Mouse (Mus musculus): ENCODE measurements at regions not wholly inside any gene's neighbourhood (a gene's known extent, or its start where the extent isn't known, plus 50 kb on each side); places are given as distances from the start of the nearest gene placed in this dataset.

DNA sequence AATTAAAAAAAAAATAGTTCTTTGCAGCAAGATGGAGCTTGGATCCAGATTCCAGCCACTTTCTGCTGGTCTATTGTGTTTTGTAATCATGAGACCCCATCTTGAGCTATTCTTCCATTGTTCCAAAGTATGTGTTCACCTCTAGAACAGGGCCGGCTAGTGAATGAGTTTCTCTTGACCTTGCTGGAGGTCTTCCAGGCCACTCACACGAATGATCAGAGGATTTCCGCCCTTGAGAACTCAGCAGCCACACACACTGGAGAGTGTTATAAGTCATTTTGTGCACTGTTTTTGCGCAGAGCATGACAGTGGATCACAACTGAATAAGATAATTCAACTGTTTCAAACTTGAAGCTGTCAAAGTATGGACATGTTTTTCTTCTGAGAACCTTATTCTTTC, 110.5 kb downstream of the Tbx4 start:
- Histone ChIP-seq H3K4me1 (peaks cover 10% of the 10 kb centered on the region), H3K4me3 (no peak overlapping the region), H3K9ac (no peak overlapping the region), H3K9me3 (no peaks in the 10 kb centered on the region), H3K36me3 (no peaks in the 10 kb centered on the region), H3K27me3 (0 out of 2 replicates have a peak, but pooled peaks cover 3% of the 10 kb centered on the region), H3K27ac (no peak overlapping the region), H3K4me2 (no peak overlapping the region)
- WGBS = 87% methylated on average over 4 of the region's 4 CpGs
- no peak for ATAC-seq (ENCODE audit: insufficient number of reproducible peaks, low FRiP score, low TSS enrichment, low read depth)

DNA sequence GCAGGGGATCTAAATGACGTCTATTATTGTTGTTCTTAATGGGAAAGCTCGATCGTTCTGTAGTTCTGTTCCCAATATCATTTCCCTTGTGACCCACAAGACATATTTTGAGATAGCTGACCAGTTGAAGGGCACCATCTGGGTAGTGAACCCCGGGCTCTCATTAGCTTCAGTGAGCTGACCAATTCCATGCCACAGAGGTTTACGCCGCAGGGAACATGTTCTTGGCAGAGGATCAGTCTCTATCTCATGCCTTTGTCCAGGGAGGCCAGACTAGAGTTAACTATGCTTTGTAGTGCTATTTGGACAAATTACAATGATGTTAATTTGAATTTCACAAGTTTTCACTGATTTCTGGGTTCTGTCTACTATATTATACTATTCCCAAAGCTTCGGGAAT, 117.1 kb downstream of the Tbx4 start:
- Histone ChIP-seq H3K27me3 (no peaks in the 10 kb centered on the region), H3K9ac (no peak overlapping the region), H3K4me2 (no peak overlapping the region), H3K36me3 (no peaks in the 10 kb centered on the region), H3K4me1 (no peaks in the 10 kb centered on the region), H3K27ac (no peak overlapping the region), H3K9me3 (no peaks in the 10 kb centered on the region), H3K4me3 (no peak overlapping the region)
- no peak for ATAC-seq (ENCODE audit: insufficient number of reproducible peaks, low FRiP score, low TSS enrichment, low read depth)
- WGBS = 60% methylated on average over 7 of the region's 7 CpGs

GRCm38 (mm10) chr11:86005284-86005683, 119.1 kb downstream of the Tbx4 start:
- H3K9ac ChIP-seq = no peak overlapping the region
- no peaks in the 10 kb centered on the region for H3K4me1 ChIP-seq
- H3K4me2 ChIP-seq = no peak overlapping the region
- H3K27me3 ChIP-seq = no peaks in the 10 kb centered on the region
- H3K27ac ChIP-seq = no peak overlapping the region
- no peak for ATAC-seq (ENCODE audit: insufficient number of reproducible peaks, low FRiP score, low TSS enrichment, low read depth)
- H3K36me3 ChIP-seq = no peaks in the 10 kb centered on the region
- H3K9me3 ChIP-seq = no peaks in the 10 kb centered on the region
- H3K4me3 ChIP-seq = no peak overlapping the region
- WGBS = 83% methylated on average over 2 of the region's 2 CpGs

DNA sequence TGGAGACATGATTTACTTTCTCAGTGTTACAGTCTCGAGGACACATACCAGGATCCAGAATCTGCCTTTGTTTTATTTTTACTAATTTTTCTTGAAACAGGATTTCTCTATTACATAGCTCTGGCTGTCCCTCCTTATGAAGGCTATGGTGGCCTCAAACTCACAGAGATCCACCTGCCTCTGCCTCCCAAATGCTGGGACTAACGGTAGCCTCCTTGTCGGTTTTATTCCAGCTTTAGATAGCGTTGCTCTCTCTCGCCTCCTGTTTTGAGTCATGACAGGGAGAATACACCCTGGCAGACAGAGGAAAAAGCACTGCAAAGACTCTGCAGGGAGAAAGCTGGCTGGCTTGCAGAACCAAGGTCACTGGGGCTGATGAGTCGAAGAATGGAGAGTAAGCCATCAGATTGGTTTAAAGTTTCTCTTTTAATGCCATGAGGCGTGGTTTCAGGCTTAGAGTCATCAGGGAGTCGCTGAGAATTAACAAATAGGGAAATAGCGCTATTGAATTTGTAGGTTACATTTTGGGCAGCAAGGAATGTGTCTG, 119.8 kb downstream of the Tbx4 start:
- no peak overlapping the region for H3K9ac ChIP-seq

DNA sequence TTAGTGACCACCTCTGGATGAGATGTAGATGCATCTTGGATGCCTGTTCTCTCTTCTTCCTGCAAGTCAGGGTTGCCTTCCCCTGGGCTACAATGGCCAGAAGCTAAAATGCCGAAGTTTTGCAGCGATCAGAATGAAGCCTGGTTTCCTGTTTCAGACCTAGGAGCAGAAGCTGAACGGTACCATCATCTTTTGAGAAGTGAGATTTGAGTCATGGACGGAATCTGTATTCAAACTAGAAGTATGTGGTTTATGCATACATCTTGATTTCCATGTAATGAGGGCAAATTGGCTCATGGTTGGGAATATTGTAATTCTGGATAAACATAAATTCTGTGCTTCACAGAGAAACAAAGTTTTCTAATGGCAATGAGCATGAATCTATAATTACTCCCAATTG, 120.6 kb downstream of the Tbx4 start:
- Histone ChIP-seq H3K27me3 (no peaks in the 10 kb centered on the region), H3K9ac (no peak overlapping the region), H3K4me2 (no peak overlapping the region), H3K4me3 (no peak overlapping the region), H3K9me3 (no peaks in the 10 kb centered on the region), H3K4me1 (no peaks in the 10 kb centered on the region), H3K36me3 (no peaks in the 10 kb centered on the region), H3K27ac (no peak overlapping the region)
- no peak for ATAC-seq (ENCODE audit: insufficient number of reproducible peaks, low FRiP score, low TSS enrichment, low read depth)
- whole genome bisulfite sequencing = 82% methylated on average over 4 of the region's 4 CpGs

More for the DNA sequence above, 119.8 kb downstream of the Tbx4 start:
- H3K4me3 ChIP-seq = no peak overlapping the region
- 84% methylated on average over 9 of the region's 9 CpGs for WGBS
- no peaks in the 10 kb centered on the region for H3K9me3 ChIP-seq
- ATAC-seq (ENCODE audit: insufficient number of reproducible peaks, low FRiP score, low TSS enrichment, low read depth) = no peak
- H3K36me3 ChIP-seq = no peaks in the 10 kb centered on the region
- H3K27me3 ChIP-seq = no peaks in the 10 kb centered on the region
- no peaks in the 10 kb centered on the region for H3K4me1 ChIP-seq
- H3K4me2 ChIP-seq = no peak overlapping the region
- no peak overlapping the region for H3K27ac ChIP-seq
